Mouse (Mus musculus) layer of hippocampus, adult 8-10 months (tissue): Measurements from ENCODE around the gene Ulk4. TPM values are rescaled to one million over a fixed set of nuclear protein-coding genes. Genes with fewer than 3 reads are reported as not detected.
"Not testable (repeated sequence)": the region's sequence is repeated elsewhere in the genome, so short reads cannot be mapped to it uniquely, and the experiment has no call there.

Source experiments
- DNase-seq, 2 experiments: peaks; one replicate each; pipeline ENCODE4 v3.0.0; 2022; ENCODE audit warnings: low spot score in 2 of 2
- total RNA-seq, 4 experiments: library from RNA; stranded (reverse); gene quantifications; 2 replicates each; pipeline ENCODE4 v1.2.4; 2022

Gene Ulk4
- total RNA-seq, 4 experiments from 2014 or later, result 7.9 to 10.8 (median 9.9) TPM

DNA sequence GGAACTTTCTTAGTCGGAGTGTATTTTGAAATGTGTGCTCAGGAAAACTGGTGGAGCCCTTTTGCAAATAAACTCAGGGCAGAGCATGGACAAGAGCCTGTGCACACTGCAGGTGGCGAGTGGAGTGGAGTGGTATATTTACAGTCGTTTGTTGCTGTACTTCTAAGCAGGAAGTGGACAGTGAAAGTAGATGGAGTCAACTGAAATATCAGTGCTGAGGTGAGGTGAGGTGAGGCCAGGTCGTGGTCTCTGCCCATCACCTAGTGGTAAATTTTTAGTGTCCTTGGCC, 341.4 kb downstream of the Ulk4 start:
- DNase-seq, result no peak

DNA sequence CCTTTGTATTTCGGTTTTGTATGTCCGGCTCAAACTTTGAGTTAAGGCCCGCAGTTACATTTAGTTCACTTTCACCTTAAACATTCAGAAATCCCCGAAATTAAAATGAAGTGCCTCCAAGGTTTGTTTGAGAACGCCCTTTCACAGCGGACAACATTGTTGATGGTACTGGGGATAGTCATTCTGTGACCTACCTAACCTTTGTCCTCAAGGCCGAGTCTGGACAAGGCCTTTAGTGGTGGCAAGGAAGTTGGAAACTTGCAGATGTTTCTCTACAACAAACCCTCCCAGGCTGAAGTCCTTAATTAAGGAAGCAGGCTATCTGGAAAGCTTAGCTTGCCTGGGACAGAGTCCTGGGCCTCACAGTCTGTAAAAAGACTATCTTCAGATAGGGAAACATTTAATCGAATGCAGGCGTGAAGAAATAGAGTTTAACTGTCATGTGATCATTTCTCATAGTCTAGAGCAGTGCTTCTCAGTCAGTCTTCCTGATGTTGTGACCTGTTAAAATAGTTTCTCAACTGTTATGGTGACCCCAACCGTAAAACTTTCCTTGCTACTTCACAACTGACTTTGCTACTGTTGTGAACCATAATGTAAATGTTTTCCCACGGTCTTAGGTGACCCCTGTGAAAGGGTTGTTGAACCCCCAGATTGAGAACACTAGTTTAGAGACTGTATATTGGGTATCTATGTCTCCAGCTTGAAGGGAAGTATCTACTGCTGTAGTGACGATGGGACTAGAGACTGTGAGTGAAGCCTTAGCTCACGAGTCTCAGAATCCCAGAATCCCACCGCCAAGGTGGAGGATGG, 342.0 kb downstream of the Ulk4 start:
- no peak for DNase-seq

DNA sequence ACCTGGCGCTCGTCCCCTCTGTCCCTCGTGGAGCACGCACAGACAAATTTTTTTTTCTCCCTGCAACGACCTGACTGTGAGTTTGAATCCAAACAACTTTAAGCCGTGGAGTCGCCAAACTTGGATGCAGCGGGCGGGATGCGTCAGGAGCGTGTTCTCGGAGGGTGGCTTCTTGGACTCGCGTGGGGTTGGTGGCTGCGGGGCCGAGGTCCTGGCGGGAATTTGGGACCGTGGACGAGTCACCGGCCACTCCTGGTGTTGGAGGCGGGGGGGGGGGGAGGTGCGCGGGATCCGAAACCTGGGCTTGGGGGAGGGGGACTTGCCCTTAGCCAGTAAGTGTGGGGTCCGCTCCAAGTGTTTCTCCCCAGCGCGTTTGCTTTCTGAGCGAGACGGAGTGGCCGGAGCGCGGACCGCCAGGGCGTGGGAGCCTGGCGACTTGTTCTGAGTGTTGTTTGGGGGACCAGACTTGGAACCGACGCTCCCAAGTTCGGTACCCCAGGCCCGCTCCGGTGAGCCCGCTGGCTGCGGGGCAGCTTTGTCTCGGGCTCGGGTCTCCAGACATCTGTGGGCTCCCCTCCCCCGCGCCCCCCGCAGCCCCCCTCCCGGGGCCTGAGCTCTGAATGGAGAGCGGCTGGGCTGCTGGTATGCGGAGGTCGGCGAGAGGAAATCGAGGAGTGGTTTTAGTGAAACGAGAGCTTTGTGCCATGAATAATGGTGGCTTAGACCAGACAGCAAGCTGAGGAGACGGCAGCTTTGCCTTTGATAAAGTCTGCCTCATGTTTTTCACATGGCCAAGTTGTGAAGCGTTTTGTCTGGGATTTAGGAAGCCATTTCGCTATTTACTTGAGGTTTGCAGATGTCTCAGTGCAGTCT, 342.9 kb downstream of the Ulk4 start:
- DNase-seq, result no peak

DNA sequence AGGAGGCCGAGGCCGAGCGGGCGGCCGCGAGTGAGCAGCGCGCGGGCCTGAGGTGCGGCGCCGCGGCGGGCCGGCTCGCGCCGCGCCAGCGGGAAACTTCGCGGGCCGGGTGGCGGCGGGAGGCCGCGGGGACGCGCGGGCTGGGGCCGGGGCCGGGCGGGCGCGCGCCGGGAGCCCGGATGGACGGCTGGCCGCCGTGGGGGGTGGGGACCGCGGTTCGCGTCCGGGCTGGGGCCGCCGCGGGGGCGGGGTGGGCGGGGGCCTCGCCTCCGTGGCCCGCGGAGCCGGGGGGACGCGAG, 343.5 kb downstream of the Ulk4 start:
- no peak for DNase-seq

DNA sequence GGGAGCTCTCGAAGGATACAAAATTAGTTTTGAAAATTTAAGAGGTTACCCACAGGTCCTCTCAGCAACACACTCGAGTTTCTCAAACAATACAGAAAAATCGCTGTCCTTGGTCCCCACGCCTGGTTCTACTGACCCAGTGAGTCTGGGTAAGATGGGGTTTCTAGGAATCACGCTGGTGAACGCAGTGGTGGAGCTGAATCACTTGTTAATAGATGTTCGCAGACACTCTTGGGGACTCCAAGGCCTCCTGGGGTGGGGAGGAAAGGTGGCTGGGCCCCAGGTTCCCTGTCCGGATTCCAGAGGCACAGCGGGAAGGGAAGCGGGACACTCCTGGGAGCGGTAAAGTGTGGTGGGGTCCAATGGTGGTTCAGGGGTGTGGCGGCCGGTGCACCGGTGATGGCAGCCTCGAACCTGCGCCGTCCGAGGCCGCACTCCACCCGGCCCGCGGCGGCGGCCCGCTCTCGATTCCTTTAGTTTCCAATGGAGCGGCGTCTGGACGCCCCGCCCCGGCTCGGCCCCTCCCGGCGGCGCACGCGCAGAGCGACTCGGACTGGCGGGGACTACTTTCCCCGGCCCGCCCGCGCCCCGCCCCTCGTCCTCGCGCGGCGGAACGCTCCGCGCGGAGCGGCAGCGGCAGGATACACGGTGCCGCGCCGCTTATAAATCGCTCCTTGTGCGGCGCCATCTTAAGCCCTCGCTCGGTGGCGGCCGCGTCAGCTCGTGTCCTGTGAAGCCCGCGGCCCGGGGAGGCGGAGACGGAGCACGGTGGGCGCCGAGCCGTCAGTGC, 344.0 kb downstream of the Ulk4 start:
- peak; percentile 88 to 93 for DNase-seq

DNA sequence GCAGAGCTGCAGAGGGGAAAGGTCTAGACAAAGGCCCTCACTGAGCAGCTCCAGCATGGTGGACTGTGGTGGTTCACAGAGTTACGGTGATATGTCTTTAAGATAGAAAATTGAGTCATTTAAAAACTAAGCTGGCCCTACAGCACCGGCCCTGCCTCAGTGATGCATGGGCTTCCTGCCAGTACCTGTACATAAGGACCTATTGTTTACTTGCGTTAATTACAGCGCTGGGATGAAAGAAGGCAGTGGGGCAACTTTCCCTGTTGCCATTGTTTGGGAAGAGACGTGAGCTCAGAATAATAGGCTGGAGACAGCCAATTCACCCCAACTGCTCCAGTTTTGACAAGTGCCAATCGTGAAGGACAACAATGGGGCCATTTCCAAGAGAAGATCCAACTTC, 344.6 kb downstream of the Ulk4 start:
- DNase-seq, result no peak

DNA sequence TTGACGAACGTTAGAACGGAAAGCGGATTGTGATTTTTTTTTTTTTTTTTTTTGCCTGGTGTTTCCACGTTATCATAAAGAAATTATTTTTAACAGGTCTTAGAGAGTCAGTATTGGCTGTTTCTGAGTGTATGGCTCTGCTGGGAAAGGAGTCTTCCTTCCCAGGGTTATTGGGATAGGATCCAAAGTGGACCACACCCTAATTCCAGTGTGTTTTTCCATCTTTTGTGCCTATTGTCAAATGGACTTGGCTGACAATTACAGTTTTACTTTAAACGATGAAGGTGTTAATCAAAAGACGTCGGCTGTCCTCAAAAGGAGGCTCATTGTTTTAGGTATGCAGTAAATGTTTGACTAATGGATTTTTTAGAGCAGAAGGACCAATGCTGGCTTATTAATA, 346.2 kb downstream of the Ulk4 start:
- no peak for DNase-seq

DNA sequence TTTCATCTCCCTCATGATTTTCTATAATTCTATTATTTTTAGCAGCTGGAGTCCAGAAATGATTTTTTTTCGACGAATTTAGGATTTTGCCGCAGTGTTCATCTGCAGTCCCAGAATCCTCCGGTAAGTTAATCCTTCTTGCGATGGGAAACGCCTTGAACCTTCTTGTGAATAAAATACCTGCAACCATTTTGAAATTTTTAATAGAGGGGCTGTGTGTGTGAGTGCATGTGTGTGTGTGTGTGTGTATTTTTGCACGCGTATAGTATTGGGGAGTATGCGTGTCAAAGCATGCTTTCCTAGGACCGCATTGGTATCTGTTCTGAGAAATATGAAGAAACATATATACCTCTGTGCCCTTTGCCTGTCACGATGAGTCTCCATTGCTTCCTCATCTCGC, 347.0 kb downstream of the Ulk4 start:
- DNase-seq, result no peak

DNA sequence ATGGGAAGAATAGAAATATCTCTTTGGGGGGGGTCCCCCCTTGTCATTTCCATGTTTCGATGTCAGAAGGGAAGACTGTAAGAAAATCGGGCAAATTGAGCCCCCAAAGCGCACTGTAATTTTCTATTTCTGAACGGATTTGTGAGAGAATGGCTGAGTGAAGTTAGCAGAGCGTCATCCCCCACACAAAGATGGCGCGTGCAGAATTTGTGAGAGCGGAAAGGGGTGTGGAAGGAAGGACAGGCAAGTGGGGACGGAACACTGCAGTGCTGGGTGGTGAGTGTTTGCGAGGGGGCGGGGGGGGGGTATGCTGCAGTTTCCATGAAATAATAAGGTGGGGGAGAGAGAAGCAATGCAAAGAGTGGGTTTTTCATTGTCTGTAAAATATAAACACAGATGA, 347.9 kb downstream of the Ulk4 start, which contains the start of gene Ctnnb1:
Gene Ctnnb1, plus strand, starts transcription at position 136 of the 400 bp plus-strand sequence.
- DNase-seq, result no peak

DNA sequence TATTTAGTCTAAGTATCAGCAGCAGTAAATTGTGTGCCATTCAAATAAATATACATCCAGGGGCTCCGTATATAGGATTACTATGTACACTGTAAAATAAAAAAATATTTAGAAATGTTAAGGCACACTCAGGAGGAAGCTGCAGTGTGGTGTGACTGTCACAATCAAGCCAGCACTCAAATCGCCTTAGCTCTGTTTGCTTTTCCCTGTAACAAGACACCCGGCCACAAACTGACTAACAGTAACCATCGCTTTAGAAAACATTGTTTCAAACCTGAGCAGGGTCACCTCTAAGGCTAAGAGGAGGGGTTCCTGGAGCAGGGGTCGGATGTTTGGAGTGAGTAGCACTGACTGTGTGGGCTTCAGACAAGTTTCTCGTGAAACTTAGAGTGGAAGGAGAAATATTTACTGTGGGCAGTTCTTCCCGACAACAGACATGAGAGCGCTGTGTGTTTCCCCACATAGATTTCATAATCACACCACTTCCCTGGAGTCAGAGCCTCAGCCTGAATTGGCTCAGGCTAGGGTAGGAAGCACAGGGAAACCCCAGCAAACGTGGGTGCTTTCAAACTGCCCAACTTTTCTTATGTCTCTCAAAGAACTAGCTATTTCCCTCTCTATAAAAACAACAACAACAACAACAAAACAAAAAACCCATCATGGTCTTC, 349.9 kb downstream of the Ulk4 start:
- DNase-seq, result no peak

DNA sequence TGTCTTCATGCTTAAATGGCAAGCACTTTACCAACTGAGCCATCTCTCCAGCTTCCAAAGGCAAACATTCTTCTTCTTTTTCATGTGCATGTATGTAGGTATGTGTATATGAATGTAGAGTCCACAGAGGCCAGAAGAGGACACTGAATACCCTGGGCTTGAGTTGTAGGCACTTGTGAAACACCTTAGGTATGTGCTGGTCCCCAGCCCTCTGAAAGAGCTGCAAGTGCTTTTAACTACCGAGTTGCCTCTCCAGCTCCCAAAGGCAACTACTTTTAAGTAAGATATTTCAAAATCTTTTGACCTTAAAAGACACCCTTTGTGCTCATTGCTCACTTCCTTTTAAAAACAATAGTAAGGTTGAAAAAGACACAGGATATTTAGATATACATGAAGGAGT, 350.9 kb downstream of the Ulk4 start:
- DNase-seq, result no peak

DNA sequence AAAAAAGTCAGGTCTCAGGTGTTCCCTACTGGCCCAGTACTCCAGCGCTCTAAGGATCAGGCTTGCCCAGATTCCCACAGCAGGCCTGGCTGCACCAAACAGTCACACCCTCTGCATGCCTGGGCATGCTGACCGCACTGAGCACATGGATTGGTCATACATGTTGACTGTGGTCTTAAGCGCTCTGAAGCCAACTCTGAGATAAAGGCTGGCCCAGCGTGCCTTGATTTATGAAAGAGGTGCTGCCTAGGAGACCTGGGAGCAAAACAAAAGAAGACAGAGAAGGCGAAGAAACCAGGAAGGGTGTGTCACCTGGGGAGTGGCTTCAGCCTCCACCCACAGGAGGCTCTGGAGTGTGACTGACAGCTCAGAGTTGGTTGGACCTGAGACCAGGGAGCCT, 357.9 kb downstream of the Ulk4 start:
- no peak for DNase-seq

DNA sequence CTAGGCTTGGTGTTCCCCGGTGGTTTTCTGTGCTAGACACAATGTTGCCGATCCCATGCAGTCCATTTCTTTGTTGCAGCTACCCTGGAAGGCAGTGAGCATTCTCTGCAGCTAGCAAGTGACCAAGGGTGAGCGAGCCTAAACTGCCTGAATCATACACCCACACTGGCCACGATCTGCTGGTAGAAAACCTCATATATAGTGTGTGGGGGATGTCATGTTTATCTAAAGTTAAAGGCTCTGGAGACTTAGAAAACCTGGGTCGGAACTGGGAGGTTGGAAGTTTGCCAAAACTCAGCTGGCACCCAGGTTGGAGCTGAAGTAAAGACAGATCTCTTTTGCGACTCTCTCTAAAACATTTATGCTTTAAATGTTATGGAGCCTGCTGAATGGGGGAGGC, 358.4 kb downstream of the Ulk4 start:
- DNase-seq, result no peak

DNA sequence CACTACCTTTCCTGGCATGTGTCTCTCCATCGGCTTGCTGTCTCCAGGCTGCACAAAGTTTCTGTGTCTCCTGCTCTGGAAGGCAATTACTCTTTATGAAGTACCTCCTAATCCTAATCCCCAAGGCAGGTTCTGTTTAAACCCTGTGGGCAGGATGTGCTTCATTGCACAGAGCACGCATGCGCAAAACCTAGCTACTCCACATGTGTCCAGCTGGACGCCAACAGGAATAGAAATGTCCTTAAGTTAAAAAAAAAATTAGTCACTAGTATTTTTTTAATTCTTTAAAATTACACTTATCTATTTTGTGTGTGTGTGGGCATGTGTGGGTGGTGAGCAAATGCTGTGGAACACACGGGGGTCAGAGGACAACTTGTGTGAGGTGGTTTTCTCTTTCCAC, 358.8 kb downstream of the Ulk4 start:
- no peak for DNase-seq

DNA sequence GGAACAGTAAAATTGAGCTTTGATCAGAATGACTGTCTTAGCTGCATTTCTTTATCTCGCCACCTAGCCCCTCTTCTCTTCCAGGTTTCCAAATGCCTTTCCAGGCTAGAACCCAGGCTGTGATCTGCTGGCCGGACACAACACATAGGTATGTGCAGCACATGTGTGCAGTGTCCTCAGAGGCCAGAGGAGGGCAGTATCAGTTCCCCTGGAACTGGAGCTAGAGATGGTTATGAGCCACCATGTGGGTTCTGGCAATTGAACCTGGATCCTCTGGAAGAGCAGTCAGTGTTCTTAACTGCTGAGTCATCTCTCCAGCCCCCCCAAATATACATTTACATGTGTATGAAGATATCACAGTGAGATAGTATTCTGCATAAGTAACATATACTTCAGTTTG, 359.4 kb downstream of the Ulk4 start:
- DNase-seq, result not testable (repeated sequence)

DNA sequence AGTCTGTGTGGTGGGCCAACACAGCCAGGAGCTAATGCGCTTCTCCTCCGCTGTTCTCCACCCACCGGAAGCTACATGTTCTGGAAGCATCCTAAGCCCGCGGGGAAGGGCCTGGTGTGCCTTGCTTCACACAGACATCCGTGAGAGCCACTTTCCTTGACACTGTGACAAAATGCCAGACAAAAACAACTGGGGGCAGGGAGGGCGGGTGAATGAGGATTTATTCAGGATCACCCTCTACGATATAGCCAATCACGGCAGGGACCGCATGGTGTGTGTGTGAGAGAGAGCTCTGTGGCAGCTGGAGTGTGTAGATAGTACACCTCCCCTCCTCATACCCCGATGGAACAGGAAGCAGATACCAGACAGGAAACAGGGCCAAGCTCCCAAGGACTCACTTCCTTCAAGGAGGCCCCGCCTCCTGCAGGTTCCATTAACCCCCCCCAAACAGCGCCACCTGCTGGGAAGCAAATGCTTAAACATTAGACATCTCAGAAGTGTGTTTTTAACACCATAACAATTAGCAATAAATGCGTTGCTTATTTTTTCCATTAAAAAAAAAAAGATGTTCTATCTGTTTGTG, 362.0 kb downstream of the Ulk4 start:
- no peak for DNase-seq

DNA sequence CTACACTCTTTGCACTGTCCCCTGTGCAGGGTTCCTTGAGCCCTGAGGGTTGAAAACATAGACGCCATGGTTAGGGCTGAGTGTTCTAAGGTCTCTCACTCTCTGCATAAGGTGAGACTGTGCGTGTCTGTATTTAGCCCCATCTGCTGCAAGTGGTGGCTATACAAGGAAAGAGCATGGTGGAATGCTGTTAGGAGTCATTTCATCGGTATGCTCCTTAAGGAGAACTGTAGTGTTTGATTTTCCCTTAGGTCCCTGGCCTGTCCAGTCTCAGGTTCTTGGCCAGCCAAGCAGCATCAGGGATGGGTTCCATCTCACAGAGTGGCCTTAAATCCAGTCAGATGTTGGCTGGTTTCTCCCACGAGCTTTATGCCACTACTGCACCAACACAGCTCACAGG, 362.6 kb downstream of the Ulk4 start:
- no peak for DNase-seq

DNA sequence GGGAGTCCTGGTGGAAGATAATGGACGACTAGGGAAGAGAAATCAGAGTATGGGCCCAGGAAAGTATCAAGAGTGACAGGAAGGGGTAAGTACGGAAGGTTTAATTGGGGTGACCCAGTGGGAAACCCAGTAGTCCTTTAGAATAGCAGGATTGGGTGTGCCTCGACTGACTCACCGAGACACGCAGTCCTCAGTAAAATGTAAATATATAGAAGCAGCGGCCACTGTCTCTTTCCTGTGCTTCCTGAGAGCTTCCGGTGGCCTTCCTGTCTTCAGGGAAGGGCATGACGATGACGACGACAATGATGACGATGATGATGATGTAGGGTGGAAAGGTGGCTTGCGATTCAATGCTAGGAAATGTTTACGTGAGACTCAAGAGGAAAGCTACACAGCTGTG, 363.8 kb downstream of the Ulk4 start:
- no peak for DNase-seq

DNA sequence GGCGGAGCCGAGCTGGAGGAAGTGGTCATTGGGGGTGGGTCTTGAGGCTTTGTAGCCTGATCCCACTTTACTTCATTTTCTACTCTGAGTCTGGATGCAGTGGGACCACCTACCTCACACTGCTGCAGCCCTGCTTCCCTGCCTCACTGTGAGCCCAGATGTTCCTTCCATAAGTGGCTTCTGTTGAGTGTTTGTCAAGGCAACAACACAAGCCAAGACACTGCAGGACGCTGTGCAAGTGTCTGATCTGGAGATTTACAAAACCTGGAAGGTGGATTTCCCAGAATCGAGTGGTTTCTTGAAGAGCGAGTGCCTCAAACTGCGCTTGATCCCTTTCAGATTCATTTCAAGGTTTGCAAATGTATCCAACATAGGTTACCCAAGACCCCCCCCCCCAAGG, 368.5 kb downstream of the Ulk4 start:
- no peak for DNase-seq
